Mouse (Mus musculus): ENCODE measurements at regions not wholly inside any gene's neighbourhood (a gene's known extent, or its start where the extent isn't known, plus 50 kb on each side); places are given as distances from the start of the nearest gene placed in this dataset.

- TF ChIP-seq CTCF (IDR thresholded peaks at IDR 0.05; ENCODE audit: low read depth) (no peak), EP300 (optimal IDR thresholded peaks at IDR 0.05) (no peak)
Measured at GRCm38 (mm10) chr1:183504103-183504841, 86.3 kb downstream of the Hhipl2 start.
